Mouse (Mus musculus) MEL (cell line): ENCODE measurements around the gene Rai2. TPM values are rescaled to one million over a fixed set of nuclear protein-coding genes. Genes with fewer than 3 reads are reported as not detected.
A peak's percentile ranks its signal among the peaks of the same experiment; 100 is the strongest.

Experiments used
- DNase-seq: peaks from one replicate; pipeline ENCODE4 v3.0.0; 2011; ENCODE audit warnings: low read depth, low spot score
- H3K27ac ChIP-seq: 2 replicates; pipeline ENCODE4 v1.5.1; 2012; ENCODE audit warnings: low read depth, mild to moderate bottlenecking, control low read depth, low read length, moderate library complexity; ENCODE audit not compliant: control insufficient read depth
- H3K27me3 ChIP-seq, 2 experiments: fragments of 150-350 bp in 1 of 2; sonication (generic) in 1 of 2; 2 replicates each; pipeline ENCODE4 v1.6.1; 2012; ENCODE audit warnings: low read length in 2 of 2, mild to moderate bottlenecking in 2 of 2, improper control_type of control experiment in 1 of 2, moderate library complexity in 1 of 2; ENCODE audit not compliant: insufficient read depth in 2 of 2, control insufficient read depth in 1 of 2
- H3K36me3 ChIP-seq, 2 experiments: 2 replicates each; pipeline ENCODE4 v1.6.1; 2012 to 2014; ENCODE audit warnings: low read length in 2 of 2, improper control_type of control experiment in 1 of 2, inconsistent platforms in 1 of 2, mild to moderate bottlenecking in 1 of 2; ENCODE audit not compliant: insufficient read depth in 2 of 2, control insufficient read depth in 1 of 2
- H3K4me1 ChIP-seq, 2 experiments: fragments of 150-350 bp in 1 of 2; sonication (generic) in 1 of 2; 2 replicates each; pipeline ENCODE4 v1.6.1; 2012; ENCODE audit warnings: low read length in 2 of 2, improper control_type of control experiment in 1 of 2, mild to moderate bottlenecking in 1 of 2; ENCODE audit not compliant: insufficient read depth in 2 of 2, control insufficient read depth in 1 of 2
- H3K4me3 ChIP-seq, 2 experiments: fragments of 150-350 bp in 1 of 2; sonication (generic) in 1 of 2; 2 replicates each; pipeline ENCODE4 v1.5.1; 2012; ENCODE audit warnings: low read depth in 2 of 2, low read length in 2 of 2, mild to moderate bottlenecking in 2 of 2, moderate library complexity in 2 of 2, control low read depth in 1 of 2, improper control_type of control experiment in 1 of 2; ENCODE audit not compliant: control insufficient read depth in 1 of 2, insufficient read depth in 1 of 2
- H3K79me2 ChIP-seq: 2 replicates; pipeline ENCODE4 v1.6.1; 2012; ENCODE audit warnings: mild to moderate bottlenecking, low read length, moderate library complexity; ENCODE audit not compliant: control insufficient read depth, poor library complexity, insufficient read depth
- H3K9ac ChIP-seq: 2 replicates; pipeline ENCODE4 v1.6.1; 2012; ENCODE audit warnings: low read depth, mild to moderate bottlenecking, control low read depth, low read length, moderate library complexity; ENCODE audit not compliant: control insufficient read depth, poor library complexity, severe bottlenecking
- H3K9me3 ChIP-seq: fragments of 150-350 bp; sonication (generic); replicated peaks from 2 replicates; pipeline ENCODE4 v1.6.1; 2012; ENCODE audit warnings: mild to moderate bottlenecking, low read length, improper control_type of control experiment, moderate library complexity; ENCODE audit not compliant: insufficient read depth
- BHLHE40 ChIP-seq: IDR thresholded peaks from 2 replicates; pipeline ENCODE4 v1.6.1; 2012; ENCODE audit warnings: low read depth, mild to moderate bottlenecking, inconsistent platforms, low read length, improper control_type of control experiment, borderline replicate concordance
- CHD2 ChIP-seq: IDR thresholded peaks from 2 replicates; pipeline ENCODE4 v1.6.1; 2011; ENCODE audit warnings: low read length, improper control_type of control experiment
- E2F4 ChIP-seq: IDR thresholded peaks from 2 replicates; pipeline ENCODE4 v1.6.1; 2011; ENCODE audit warnings: low read depth, low read length, improper control_type of control experiment, borderline replicate concordance
- ELF1 ChIP-seq: IDR thresholded peaks from 2 replicates; pipeline ENCODE4 v1.6.1; 2014; ENCODE audit warnings: low read depth, mild to moderate bottlenecking, inconsistent platforms, low read length, improper control_type of control experiment, moderate library complexity
- ETS1 ChIP-seq: IDR thresholded peaks from 2 replicates; pipeline ENCODE4 v1.6.1; 2012; ENCODE audit warnings: low read depth, mild to moderate bottlenecking, inconsistent platforms, low read length, improper control_type of control experiment, moderate library complexity
- MAFK ChIP-seq: IDR thresholded peaks from 2 replicates; pipeline ENCODE4 v1.6.1; 2011; ENCODE audit warnings: low read depth, mild to moderate bottlenecking, low read length, improper control_type of control experiment, borderline replicate concordance
- MAZ ChIP-seq: IDR thresholded peaks from 2 replicates; pipeline ENCODE4 v1.6.1; 2012; ENCODE audit warnings: low read depth, mild to moderate bottlenecking, inconsistent platforms, low read length, improper control_type of control experiment
- MEF2A ChIP-seq: IDR thresholded peaks from 2 replicates; pipeline ENCODE4 v1.6.1; 2014; ENCODE audit warnings: low read depth, mild to moderate bottlenecking, inconsistent platforms, low read length, improper control_type of control experiment; ENCODE audit not compliant: poor library complexity, insufficient replicate concordance, severe bottlenecking; ENCODE audit errors: extremely low read depth
- NRF1 ChIP-seq: IDR thresholded peaks from 2 replicates; pipeline ENCODE4 v1.6.1; 2014; ENCODE audit warnings: low read depth, mild to moderate bottlenecking, inconsistent platforms, low read length, improper control_type of control experiment, moderate library complexity; ENCODE audit not compliant: poor library complexity, insufficient read depth, severe bottlenecking
- POLR2A ChIP-seq, 2 experiments: IDR thresholded peaks; 2 replicates each; pipeline ENCODE4 v1.6.1; 2011 to 2012; ENCODE audit warnings: low read length in 2 of 2, mild to moderate bottlenecking in 2 of 2, control low read depth in 1 of 2, improper control_type of control experiment in 1 of 2, low read depth in 1 of 2, moderate library complexity in 1 of 2; ENCODE audit not compliant: control insufficient read depth in 1 of 2, insufficient read depth in 1 of 2, poor library complexity in 1 of 2
- POLR2AphosphoS2 ChIP-seq: IDR thresholded peaks from 2 replicates; pipeline ENCODE4 v1.6.1; 2011; ENCODE audit warnings: low read length, improper control_type of control experiment
- RCOR1 ChIP-seq: IDR thresholded peaks from 2 replicates; pipeline ENCODE4 v1.6.1; 2012; ENCODE audit warnings: low read depth, mild to moderate bottlenecking, inconsistent platforms, low read length, improper control_type of control experiment
- SMC3 ChIP-seq: IDR thresholded peaks from 2 replicates; pipeline ENCODE4 v1.6.1; 2011; ENCODE audit warnings: low read depth, low read length, improper control_type of control experiment
- TAL1 ChIP-seq: IDR thresholded peaks from 2 replicates; pipeline ENCODE4 v1.6.1; 2012; ENCODE audit warnings: mild to moderate bottlenecking, inconsistent platforms, low read length, moderate library complexity, mixed read lengths
- USF2 ChIP-seq, 2 experiments: IDR thresholded peaks; 2 replicates each; pipeline ENCODE4 v1.6.1; 2011 to 2012; ENCODE audit warnings: improper control_type of control experiment in 2 of 2, low read length in 2 of 2, borderline replicate concordance in 1 of 2, inconsistent platforms in 1 of 2, low read depth in 1 of 2, mild to moderate bottlenecking in 1 of 2; ENCODE audit not compliant: insufficient read depth in 1 of 2
- ZC3H11A ChIP-seq: IDR thresholded peaks from 2 replicates; pipeline ENCODE4 v1.6.1; 2012; ENCODE audit warnings: low read depth, mild to moderate bottlenecking, inconsistent platforms, low read length, improper control_type of control experiment
- ZMIZ1 ChIP-seq: IDR thresholded peaks from 2 replicates; pipeline ENCODE4 v1.6.1; 2012; ENCODE audit warnings: low read depth, mild to moderate bottlenecking, inconsistent platforms, low read length, improper control_type of control experiment, moderate library complexity
- ZNF384 ChIP-seq: IDR thresholded peaks from 2 replicates; pipeline ENCODE4 v1.6.1; 2012; ENCODE audit warnings: low read depth, mild to moderate bottlenecking, inconsistent platforms, low read length, improper control_type of control experiment
- polyA plus RNA-seq, 2 experiments: library from polyadenylated mRNA; stranded (reverse) in 1 of 2; unstranded in 1 of 2; fragments of >175 nt in 1 of 2; fragments of >200 nt in 1 of 2; gene quantifications; 2 replicates each; pipeline versions ENCODE4 v1.2.1 to v1.2.4; 2012; ENCODE audit warnings: low replicate concordance in 2 of 2, low read depth in 1 of 2; ENCODE audit not compliant: insufficient read length in 2 of 2, insufficient read depth in 1 of 2, missing spikeins in 1 of 2
- total RNA-seq: library from RNA; depleted of rRNA; stranded (reverse); fragments of 300-350 nt; gene quantifications from 2 replicates; pipeline ENCODE4 v1.2.3, GENCODE M21; 2012

Rai2 gene
- total and polyA plus RNA-seq, 3 experiments, result not detected

DNA sequence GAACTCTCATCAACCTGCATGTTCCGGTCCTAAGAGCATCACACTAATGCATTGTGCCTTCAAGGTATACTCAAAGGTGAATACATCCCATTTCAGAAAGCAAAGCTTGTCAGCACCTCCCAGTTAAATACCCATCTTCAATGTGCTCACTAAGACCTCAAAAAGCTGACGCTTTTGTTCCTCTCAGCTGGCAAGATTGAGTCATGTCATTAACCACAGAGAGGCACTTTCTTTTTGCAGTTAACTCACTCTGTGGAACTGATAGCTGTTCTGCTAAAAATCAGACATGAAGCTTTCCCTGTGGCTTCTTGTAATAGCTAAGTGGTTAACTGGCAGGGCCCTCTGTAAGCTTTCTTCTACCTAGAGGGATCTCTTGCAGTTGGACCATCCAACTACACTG is 36.6 kb downstream of the Rai2 start:
- H3K9me3 ChIP-seq, result no peaks in the 10 kb centered on the region
- H3K4me1 ChIP-seq, result no peaks in the 10 kb centered on the region
- no peaks in the 10 kb centered on the region for H3K79me2 ChIP-seq
- no peaks in the 10 kb centered on the region for H3K27me3 ChIP-seq
- no peak overlapping the region for H3K9ac ChIP-seq
- no peaks in the 10 kb centered on the region for H3K36me3 ChIP-seq
- TF ChIP-seq CHD2, result no peak
- no peak for DNase-seq
- no peak overlapping the region for H3K27ac ChIP-seq
- no peak overlapping the region for H3K4me3 ChIP-seq

DNA sequence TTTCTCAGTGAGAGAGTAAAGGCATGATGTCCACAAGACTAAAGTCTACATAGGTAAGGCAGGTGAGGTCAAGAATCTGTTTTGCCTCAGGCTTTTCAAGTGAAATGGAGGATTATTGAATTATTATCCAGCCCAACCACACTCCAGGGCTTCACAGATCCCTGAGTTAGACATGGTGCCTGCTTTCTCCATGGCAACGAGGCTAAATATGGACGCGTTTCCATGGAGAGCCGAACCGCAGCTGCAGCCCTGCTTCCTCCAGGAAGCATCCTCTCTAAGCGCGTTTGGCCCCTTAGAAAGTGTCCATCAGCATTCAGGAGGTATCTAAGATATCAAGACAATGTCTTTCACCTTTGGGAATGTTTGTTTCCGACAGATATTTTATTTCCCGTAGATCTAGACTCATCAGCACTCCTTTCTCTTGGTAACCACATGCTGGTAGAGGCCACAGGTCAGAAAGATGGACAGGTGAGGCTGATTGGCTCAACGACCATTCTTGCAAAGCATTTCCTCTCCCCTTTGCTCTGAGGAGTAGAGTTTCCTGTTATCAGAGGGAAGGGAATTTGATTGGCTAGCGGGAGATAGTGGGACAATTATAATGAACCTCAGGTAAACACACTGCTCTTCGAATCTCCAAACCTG is 59.6 kb downstream of the Rai2 start:
- no peaks in the 10 kb centered on the region for H3K79me2 ChIP-seq
- TF ChIP-seq RCOR1 (no peak), NRF1 (no peak)
- TF ChIP-seq, all 39 proteins: peak for 0
- Histone ChIP-seq H3K36me3 (no peaks in the 10 kb centered on the region), H3K9me3 (no peaks in the 10 kb centered on the region), H3K27me3 (no peaks in the 10 kb centered on the region), H3K27ac (no peak overlapping the region), H3K9ac (no peak overlapping the region), H3K4me1 (no peaks in the 10 kb centered on the region), H3K4me3 (no peak overlapping the region)
- no peak for DNase-seq

DNA sequence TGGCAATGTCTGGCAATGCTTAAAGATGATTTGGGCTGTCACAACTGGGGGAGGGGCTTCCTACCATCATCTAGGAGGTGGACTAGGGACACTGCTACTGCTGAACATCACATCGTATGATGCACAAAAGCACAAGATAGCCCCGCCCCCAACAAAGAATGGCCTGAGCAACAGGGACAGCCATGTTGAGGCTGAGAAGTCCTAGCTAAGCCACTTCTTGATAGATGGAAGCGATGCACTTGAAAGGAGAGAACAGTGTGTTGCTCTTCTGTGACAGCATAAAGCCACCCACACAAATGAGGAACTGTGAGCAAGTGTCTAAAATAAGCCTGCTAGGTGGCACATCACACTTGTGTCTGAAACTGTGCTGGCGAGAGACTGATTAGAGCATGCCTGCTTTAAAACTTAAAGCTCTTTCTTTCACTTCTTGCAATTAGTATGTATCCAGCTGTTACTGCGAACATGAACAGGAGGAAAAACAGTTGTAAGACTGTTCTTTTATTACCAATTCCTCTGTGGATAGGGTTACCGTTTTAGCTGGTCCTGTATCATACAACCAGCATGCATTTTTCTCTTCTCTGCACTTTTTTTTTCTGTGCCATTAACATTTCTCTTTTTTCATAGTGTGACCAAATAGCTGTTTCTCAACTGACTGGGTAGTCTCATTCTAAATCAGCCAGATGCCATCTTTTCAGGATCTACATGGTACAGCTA is 63.6 kb downstream of the Rai2 start:
- no peaks in the 10 kb centered on the region for H3K36me3 ChIP-seq
- H3K9ac ChIP-seq, result no peak overlapping the region
- no peaks in the 10 kb centered on the region for H3K79me2 ChIP-seq
- H3K27ac ChIP-seq, result no peak overlapping the region
- H3K27me3 ChIP-seq, result no peaks in the 10 kb centered on the region; a peak in 2 of 4 replicates
- no peaks in the 10 kb centered on the region for H3K4me1 ChIP-seq
- TF ChIP-seq POLR2A (IDR thresholded peaks at IDR 0.05; ENCODE audit: control insufficient read depth in 1 of 2, insufficient read depth in 1 of 2, low read depth in 1 of 2, low read length in 2 of 2, poor library complexity in 1 of 2) (no peak), RCOR1 (no peak), USF2 (IDR thresholded peaks at IDR 0.05; ENCODE audit: borderline replicate concordance in 1 of 2, insufficient read depth in 1 of 2, low read depth in 1 of 2, low read length in 2 of 2) (no peak), ETS1 (no peak), ZC3H11A (no peak), CHD2 (no peak), BHLHE40 (no peak), TAL1 (no peak), MEF2A (no peak), ELF1 (no peak), SMC3 (no peak), ZMIZ1 (no peak), ZNF384 (no peak), E2F4 (no peak), NRF1 (no peak), POLR2AphosphoS2 (no peak), MAFK (no peak), MAZ (no peak)
- TF ChIP-seq, all 39 proteins: peak for 0
- H3K9me3 ChIP-seq, result no peaks in the 10 kb centered on the region
- DNase-seq, result peak; percentile 2
- H3K4me3 ChIP-seq, result no peak overlapping the region
